Mouse (Mus musculus): Measurements from ENCODE around the gene Lrrc4b. TPM values are rescaled to one million over a fixed set of nuclear protein-coding genes. Genes with fewer than 3 reads are reported as not detected.

Lrrc4b gene
- polyA plus RNA-seq, 1 experiment = 0.22 TPM

- no peak overlapping the region for H3K4me3 ChIP-seq (ENCODE audit: extremely low read depth, insufficient read depth, insufficient read length)
- H3K36me3 ChIP-seq (ENCODE audit: control insufficient read depth, insufficient read depth, low read length) = no peaks in the 10 kb centered on the region
- TF ChIP-seq POLR2A (IDR thresholded peaks at IDR 0.05; ENCODE audit: low read depth, low read length) (no peak), CTCF (IDR thresholded peaks at IDR 0.05; ENCODE audit: extremely low read depth, insufficient read depth, insufficient read length, insufficient replicate concordance) (no peak)
- H3K4me1 ChIP-seq (ENCODE audit: control insufficient read depth, insufficient read depth, insufficient read length) = 0 out of 2 replicates have a peak, but pooled peaks cover 4% of the 10 kb centered on the region
- DNase-seq (ENCODE audit: low read depth in 1 of 2, low spot score in 2 of 2) = no peak
- H3K27ac ChIP-seq (ENCODE audit: insufficient read depth, low read length) = no peak overlapping the region
- 54% methylated on average over 6 of the region's 6 CpGs for WGBS
- peaks cover 5% of the 10 kb centered on the region; the same call in 1 of the 2 replicates for H3K27me3 ChIP-seq (ENCODE audit: control insufficient read depth, insufficient read depth, low read length)
Measured at GRCm38 (mm10) chr7:44471880-44472557, 43.2 kb downstream of the Lrrc4b start.

DNA sequence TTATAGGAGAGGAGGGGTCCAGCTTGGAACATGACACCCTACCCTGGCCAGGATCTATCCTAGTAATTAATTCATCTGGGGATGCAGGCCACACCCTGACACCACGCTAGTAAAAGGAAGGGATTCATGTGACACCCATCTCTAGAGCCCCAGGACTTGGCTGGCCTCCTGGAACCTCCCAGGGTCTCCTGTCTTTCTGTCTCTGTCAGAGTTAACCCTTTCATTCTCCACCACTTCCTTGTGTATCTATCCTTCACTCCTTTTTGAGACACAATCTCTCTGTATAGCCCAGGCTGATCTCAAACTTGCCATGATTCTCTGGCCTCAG is 43.7 kb downstream of the Lrrc4b start:
- Histone ChIP-seq H3K27me3 (ENCODE audit: control insufficient read depth, insufficient read depth, low read length) (peaks cover 5% of the 10 kb centered on the region; the same call in 1 of the 2 replicates), H3K4me1 (ENCODE audit: control insufficient read depth, insufficient read depth, insufficient read length) (0 out of 2 replicates have a peak, but pooled peaks cover 4% of the 10 kb centered on the region), H3K36me3 (ENCODE audit: control insufficient read depth, insufficient read depth, low read length) (no peaks in the 10 kb centered on the region), H3K4me3 (ENCODE audit: extremely low read depth, insufficient read depth, insufficient read length) (no peak overlapping the region), H3K27ac (ENCODE audit: insufficient read depth, low read length) (no peak overlapping the region)
- TF ChIP-seq CTCF (IDR thresholded peaks at IDR 0.05; ENCODE audit: extremely low read depth, insufficient read depth, insufficient read length, insufficient replicate concordance) (no peak), POLR2A (IDR thresholded peaks at IDR 0.05; ENCODE audit: low read depth, low read length) (no peak)
- DNase-seq (ENCODE audit: low read depth in 1 of 2, low spot score in 2 of 2) = no peak
- WGBS = 33% methylated on average over 1 of the region's 1 CpGs

- peaks cover 5% of the 10 kb centered on the region; the same call in 1 of the 2 replicates for H3K27me3 ChIP-seq (ENCODE audit: control insufficient read depth, insufficient read depth, low read length)
- no peak for DNase-seq (ENCODE audit: low read depth in 1 of 2, low spot score in 2 of 2)
Measured at GRCm38 (mm10) chr7:44472961-44473646, 44.3 kb downstream of the Lrrc4b start.

GRCm38 (mm10) chr7:44474419-44474818 is 45.6 kb downstream of the Lrrc4b start:
- TF ChIP-seq POLR2A (IDR thresholded peaks at IDR 0.05; ENCODE audit: low read depth, low read length) (no peak), CTCF (IDR thresholded peaks at IDR 0.05; ENCODE audit: extremely low read depth, insufficient read depth, insufficient read length, insufficient replicate concordance) (no peak)
- H3K4me3 ChIP-seq (ENCODE audit: extremely low read depth, insufficient read depth, insufficient read length) = no peak overlapping the region
- DNase-seq (ENCODE audit: low read depth in 1 of 2, low spot score in 2 of 2) = no peak
- H3K27ac ChIP-seq (ENCODE audit: insufficient read depth, low read length) = no peak overlapping the region
- H3K36me3 ChIP-seq (ENCODE audit: control insufficient read depth, insufficient read depth, low read length) = no peaks in the 10 kb centered on the region
- 49% methylated on average over 4 of the region's 4 CpGs for WGBS
- H3K4me1 ChIP-seq (ENCODE audit: control insufficient read depth, insufficient read depth, insufficient read length) = no peaks in the 10 kb centered on the region
- H3K27me3 ChIP-seq (ENCODE audit: control insufficient read depth, insufficient read depth, low read length) = peaks cover 5% of the 10 kb centered on the region; the same call in 1 of the 2 replicates

More at GRCm38 (mm10) chr7:44472961-44473646, 44.3 kb downstream of the Lrrc4b start:
- no peak for TF ChIP-seq POLR2A (IDR thresholded peaks at IDR 0.05; ENCODE audit: low read depth, low read length)
- Histone ChIP-seq H3K27ac (ENCODE audit: insufficient read depth, low read length) (no peak overlapping the region), H3K4me3 (ENCODE audit: extremely low read depth, insufficient read depth, insufficient read length) (no peak overlapping the region), H3K36me3 (ENCODE audit: control insufficient read depth, insufficient read depth, low read length) (no peaks in the 10 kb centered on the region), H3K4me1 (ENCODE audit: control insufficient read depth, insufficient read depth, insufficient read length) (0 out of 2 replicates have a peak, but pooled peaks cover 4% of the 10 kb centered on the region)
- 38% methylated on average over 9 of the region's 9 CpGs for WGBS

DNA sequence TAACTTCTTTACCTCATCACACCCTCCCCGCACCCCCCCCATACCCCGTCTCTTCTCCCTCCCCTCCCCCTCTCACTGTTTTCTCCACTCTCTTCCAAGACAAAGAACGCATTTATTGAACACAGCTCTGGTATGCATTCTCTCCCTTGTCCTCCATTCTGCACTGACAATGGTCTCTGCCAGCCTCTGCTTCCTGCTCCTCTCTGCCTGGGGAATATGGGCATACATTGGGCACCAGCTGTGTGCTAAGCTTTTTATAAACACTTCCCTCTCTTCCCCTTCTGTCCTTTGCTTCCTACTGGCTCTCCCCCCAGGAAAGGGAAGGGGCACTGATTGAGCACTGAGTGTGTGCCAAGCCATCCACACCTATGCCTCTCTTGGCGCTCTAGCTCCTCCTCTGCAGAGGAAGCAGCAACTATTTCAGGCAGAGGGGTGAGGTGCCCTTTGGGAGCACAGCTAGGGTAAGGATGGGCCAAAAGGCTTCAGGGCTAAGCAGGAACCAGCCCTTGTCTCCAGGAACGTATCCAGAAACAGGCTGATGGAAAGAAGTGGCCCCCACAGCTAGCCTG is 46.3 kb downstream of the Lrrc4b start:
- no peaks in the 10 kb centered on the region for H3K4me1 ChIP-seq (ENCODE audit: control insufficient read depth, insufficient read depth, insufficient read length)
- WGBS = 31% methylated on average over 5 of the region's 5 CpGs
- H3K27ac ChIP-seq (ENCODE audit: insufficient read depth, low read length) = no peak overlapping the region
- H3K27me3 ChIP-seq (ENCODE audit: control insufficient read depth, insufficient read depth, low read length) = peaks cover 5% of the 10 kb centered on the region; the same call in 1 of the 2 replicates
- no peak for TF ChIP-seq POLR2A (IDR thresholded peaks at IDR 0.05; ENCODE audit: low read depth, low read length)
- no peak for TF ChIP-seq CTCF (IDR thresholded peaks at IDR 0.05; ENCODE audit: extremely low read depth, insufficient read depth, insufficient read length, insufficient replicate concordance)
- no peak overlapping the region for H3K4me3 ChIP-seq (ENCODE audit: extremely low read depth, insufficient read depth, insufficient read length)
- DNase-seq (ENCODE audit: low read depth in 1 of 2, low spot score in 2 of 2) = no peak
- H3K36me3 ChIP-seq (ENCODE audit: control insufficient read depth, insufficient read depth, low read length) = no peaks in the 10 kb centered on the region

GRCm38 (mm10) chr7:44482836-44483435 is 54.1 kb downstream of the Lrrc4b start:
- H3K4me1 ChIP-seq (ENCODE audit: control insufficient read depth, insufficient read depth, insufficient read length) = no peaks in the 10 kb centered on the region

More at GRCm38 (mm10) chr7:44482836-44483435, 54.1 kb downstream of the Lrrc4b start:
- Histone ChIP-seq H3K4me3 (ENCODE audit: extremely low read depth, insufficient read depth, insufficient read length) (no peak overlapping the region), H3K27me3 (ENCODE audit: control insufficient read depth, insufficient read depth, low read length) (no peaks in the 10 kb centered on the region), H3K36me3 (ENCODE audit: control insufficient read depth, insufficient read depth, low read length) (peaks cover 3% of the 10 kb centered on the region; the same call in 1 of the 2 replicates), H3K27ac (ENCODE audit: insufficient read depth, low read length) (no peak overlapping the region)
- WGBS = 65% methylated on average over 3 of the region's 3 CpGs
- DNase-seq (ENCODE audit: low read depth in 1 of 2, low spot score in 2 of 2) = no peak
- no peak for TF ChIP-seq POLR2A (IDR thresholded peaks at IDR 0.05; ENCODE audit: low read depth, low read length)
- no peak for TF ChIP-seq CTCF (IDR thresholded peaks at IDR 0.05; ENCODE audit: extremely low read depth, insufficient read depth, insufficient read length, insufficient replicate concordance)

Data from spleen, adult 2 months (tissue).